Mouse (Mus musculus): Measurements from ENCODE around the gene Pkn1. TPM values are rescaled to one million over a fixed set of nuclear protein-coding genes. Genes with fewer than 3 reads are reported as not detected.

The Pkn1 gene
- polyA plus RNA-seq (2012; rRNA removed; ENCODE audit: low replicate concordance): 85.8 and 106 TPM in 2 replicates

DNA sequence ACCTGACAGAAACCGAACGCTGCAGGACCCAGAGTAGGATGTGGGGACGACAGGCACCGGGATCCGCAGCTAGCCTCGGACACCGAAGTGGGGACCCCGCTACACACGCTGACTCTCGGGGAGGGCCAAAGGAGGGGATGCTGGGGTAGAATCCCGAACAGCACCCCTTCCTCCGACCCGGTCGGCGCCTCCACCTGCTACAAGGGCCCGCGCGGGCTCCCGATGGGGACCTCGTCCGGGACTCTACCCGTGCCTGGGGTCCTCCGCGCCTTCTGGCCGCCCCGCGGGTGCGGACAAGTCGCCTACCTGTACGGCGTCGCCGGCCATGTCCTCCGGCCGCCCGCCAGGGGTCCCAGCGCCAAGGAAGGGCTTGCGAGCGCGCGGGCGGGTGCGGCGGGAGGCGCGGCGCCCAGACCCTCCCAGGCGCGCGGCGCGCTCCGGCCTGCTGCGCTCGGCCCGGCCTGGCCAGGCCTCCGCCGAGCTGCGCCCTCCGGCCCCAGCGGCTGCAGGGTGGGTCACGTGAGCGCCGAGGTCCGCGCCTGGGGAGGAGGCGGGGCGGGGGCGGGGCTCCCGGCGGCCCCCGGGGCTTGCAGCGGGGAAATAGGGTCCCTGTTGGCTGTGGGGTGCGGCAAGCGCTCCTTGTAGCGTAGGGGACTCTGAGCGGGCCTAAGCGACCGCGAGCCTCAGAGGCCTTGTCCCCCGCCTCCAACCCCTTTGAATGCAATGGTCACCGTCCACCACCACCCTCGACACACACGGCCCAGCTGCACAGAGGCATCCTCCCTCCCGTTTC lies at the start of gene Pkn1:
Gene Pkn1, minus strand, starts transcription at position 519 of the 793 bp plus-strand sequence.

DNA sequence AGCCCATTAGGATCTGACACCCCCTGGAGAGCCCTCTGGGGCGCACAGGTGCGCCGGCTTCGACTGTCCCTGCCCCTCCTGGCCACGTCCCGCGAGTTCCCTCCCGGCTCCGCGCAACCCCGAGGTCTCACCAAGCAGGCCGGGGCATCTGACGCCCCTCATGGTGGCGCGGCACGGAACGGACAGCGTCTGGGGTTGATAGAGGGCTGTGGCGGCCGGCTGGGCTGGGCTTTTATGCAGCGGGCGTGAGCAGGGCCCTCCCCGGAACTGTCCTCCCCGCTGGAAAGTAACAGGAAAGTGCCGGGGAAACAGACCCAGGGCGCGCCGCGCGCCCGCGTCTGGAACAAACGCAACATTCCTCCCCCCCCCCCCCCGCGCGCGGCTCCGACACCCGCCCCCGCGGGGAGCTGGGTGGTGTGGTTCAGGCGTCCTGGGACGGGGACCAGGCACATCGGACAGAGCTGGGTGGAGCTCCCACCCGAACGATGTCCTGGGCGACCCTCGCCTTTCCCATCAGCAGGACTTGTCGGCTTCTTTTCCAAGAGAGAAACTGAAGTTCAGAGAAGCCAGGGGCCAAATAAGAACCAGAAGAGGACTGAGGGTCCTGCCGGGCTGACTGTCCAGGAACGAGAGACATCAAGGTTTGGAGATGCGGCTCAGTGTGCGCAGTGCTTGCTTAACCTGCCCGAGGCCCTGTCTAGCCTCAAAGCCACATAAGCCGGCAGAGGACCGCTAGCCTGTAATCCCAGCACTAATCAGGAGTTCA lies 42.2 kb upstream of the Pkn1 start, which contains the start of gene Adgre5:
Gene Adgre5, minus strand, starts transcription at position 351 of the 766 bp plus-strand sequence.

DNA sequence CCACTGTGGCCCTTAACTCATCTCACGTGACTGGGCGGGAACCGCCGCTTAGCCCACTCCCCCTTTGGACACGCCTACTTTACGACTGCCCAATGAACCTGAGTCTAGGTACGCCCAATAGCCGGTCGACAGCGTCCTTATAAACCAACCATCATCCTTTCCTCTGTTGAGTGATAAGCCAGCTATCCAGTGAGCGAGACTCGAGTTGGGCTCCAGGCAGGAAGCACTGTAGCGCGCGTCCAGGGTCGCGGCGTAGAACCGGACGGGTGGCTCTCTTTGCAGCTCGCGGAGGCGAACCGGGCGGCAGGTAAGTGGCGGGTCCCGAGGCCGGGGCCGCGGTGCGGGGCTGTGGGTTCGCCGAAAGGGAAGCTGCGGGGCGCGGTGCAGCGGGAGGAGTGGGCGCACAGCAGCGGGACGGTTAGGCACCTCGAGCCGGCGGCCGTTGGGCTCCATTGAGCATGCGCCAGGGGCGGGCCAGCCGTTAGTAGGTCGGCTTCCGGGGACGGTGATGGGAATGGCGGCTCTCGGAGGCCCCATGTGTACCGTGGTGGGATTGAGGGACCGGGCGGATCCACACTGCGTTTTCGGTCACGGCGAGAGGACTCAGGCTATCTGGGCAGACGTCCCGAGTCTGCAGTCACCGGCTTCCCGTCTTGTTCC lies 16.2 kb upstream of the Pkn1 start, which contains the start of gene Ddx39:
Gene Ddx39, plus strand, starts transcription at position 147 of the 660 bp plus-strand sequence.

DNA sequence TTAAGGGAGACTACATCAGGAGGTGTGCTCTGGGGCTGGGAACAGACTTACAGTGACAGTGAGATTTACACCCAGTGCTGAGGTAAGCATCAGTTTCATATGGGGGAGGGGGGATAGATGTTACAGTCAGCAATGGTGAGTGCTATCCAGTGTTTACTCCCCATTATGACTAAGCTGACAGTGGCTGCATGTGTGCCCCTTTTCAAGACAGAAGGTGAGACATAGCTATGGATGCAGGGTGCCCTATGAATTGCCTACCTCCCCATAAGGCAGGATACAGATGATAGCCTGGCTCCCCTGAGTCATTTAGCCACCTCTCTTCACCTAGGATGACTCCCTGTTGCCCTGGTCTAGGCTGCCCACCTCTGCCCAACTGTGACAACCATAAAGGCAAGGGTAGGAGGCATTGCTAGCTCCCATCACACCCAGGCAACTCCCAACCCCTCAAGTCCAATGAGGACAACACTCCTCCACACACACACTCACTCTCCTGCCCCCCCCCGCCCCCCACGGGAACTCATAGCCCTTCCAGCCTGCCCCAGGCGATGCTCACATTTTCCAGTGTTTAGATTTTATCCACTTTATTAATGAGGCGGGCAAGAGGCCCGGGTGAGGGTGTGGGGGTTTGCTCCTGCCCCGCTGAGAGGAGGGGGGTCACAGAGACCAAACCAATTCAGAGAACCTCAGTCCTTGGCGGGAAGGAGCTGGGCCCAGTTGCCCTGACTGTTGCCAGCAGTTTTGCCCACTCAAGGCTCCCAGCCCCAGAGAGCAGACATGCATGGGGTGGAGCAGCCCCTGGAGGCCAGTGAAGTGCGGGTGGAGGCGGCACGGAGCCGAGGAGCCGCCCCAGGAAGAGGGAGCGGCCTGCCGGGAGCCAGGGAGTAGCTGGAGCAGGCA lies 32.8 kb downstream of the Pkn1 start, which contains the start of gene Ptger1:
Gene Ptger1, plus strand, starts transcription at position 710 of the 897 bp plus-strand sequence.

DNA sequence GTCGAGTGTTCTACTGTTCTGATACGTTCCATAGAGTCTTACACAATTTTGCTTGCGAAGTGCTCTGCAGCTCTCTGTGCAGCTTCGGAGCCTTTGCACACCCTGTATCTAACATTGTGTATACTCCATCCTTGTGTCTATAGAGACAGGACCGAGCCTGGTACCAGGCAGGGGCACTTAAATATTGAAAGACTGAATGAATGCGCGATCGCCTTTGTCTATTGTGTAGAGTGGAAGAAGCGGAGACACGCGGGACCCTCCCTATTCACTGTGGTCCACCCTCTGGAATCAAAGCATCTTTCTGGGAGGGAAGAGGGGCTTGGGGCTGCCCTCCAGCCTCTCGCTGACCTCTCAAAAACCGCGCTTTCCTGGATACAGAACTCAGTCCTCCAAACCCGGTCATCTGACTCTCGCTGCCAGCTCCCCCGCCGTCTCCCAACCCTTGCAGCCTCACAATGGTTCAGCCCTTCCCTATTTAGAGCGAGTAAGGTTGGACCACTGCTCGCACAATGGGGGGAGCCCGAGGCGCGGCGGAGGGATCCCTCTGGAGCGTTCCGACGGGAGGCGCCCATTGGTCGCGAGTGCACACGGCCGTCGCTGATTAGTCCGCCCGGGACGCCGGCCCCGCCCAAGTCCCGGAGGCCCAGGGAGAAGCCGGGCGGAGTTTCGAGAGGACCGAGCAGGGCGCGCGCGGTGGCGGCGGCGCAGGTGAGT lies 46.8 kb downstream of the Pkn1 start, which contains the start of gene Gipc1:
Gene Gipc1, plus strand, starts transcription at position 648 of the 714 bp plus-strand sequence.

Other genes with a start within 250 kb of the Pkn1 start
- gene Scoc, start 240.8 kb downstream of the Pkn1 start, polyA plus RNA-seq (2012; rRNA removed; ENCODE audit: low replicate concordance): 10.6 and 15.4 TPM in 2 replicates
- not detected in 2 replicates for gene Olfr370, start 163.4 kb downstream of the Pkn1 start, polyA plus RNA-seq (2012; rRNA removed; ENCODE audit: low replicate concordance)
- gene Ndufb7, start 132.5 kb downstream of the Pkn1 start, polyA plus RNA-seq (2012; rRNA removed; ENCODE audit: low replicate concordance): 425 and 518 TPM in 2 replicates
- gene Tecr, start 91.2 kb downstream of the Pkn1 start, polyA plus RNA-seq (2012; rRNA removed; ENCODE audit: low replicate concordance): 697 and 709 TPM in 2 replicates
- gene Dnajb1, start 91.0 kb downstream of the Pkn1 start, polyA plus RNA-seq (2012; rRNA removed; ENCODE audit: low replicate concordance): 26.1 and 34.8 TPM in 2 replicates
- gene Gipc1, start 46.5 kb downstream of the Pkn1 start, polyA plus RNA-seq (2012; rRNA removed; ENCODE audit: low replicate concordance): 40.8 and 62.0 TPM in 2 replicates
- gene Ptger1, start 32.5 kb downstream of the Pkn1 start, polyA plus RNA-seq (2012; rRNA removed; ENCODE audit: low replicate concordance): 1.4 and 3.7 TPM in 2 replicates
- 24.7 and 50.9 TPM in 2 replicates for gene Ddx39, start 16.0 kb upstream of the Pkn1 start, polyA plus RNA-seq (2012; rRNA removed; ENCODE audit: low replicate concordance)
- gene Adgre5, start 42.1 kb upstream of the Pkn1 start, polyA plus RNA-seq (2012; rRNA removed; ENCODE audit: low replicate concordance): 82.7 and 155 TPM in 2 replicates
- gene Adgrl1, start 200.9 kb upstream of the Pkn1 start, polyA plus RNA-seq (2012; rRNA removed; ENCODE audit: low replicate concordance): 33.2 and 156 TPM in 2 replicates

Measured in subcutaneous adipose tissue, adult 2 months (tissue).